Mouse (Mus musculus) adrenal gland, postnatal 36 days (tissue): Measurements from ENCODE around the gene Scn5a. TPM values are rescaled to one million over a fixed set of nuclear protein-coding genes. Genes with fewer than 3 reads are reported as not detected.

Experiments used
- DNase-seq, 2 experiments: peaks; one replicate each; pipeline ENCODE4 v3.0.0; 2021; ENCODE audit warnings: mixed read lengths in 1 of 2
- total RNA-seq, 2 experiments: library from RNA; stranded (reverse); gene quantifications; 2 replicates each; pipeline ENCODE4 v1.2.3; 2021

Gene Scn5a
- total RNA-seq, 2 experiments from 2014 or later: 0.10 TPM

GRCm38 (mm10) chr9:119504981-119505658, 73.7 kb downstream of the Scn5a start:
- DNase-seq: no peak

- no peak for DNase-seq
Observed at GRCm38 (mm10) chr9:119503613-119504012, 75.2 kb downstream of the Scn5a start.

- no peak for DNase-seq
Observed at GRCm38 (mm10) chr9:119498885-119499284, 79.9 kb downstream of the Scn5a start.

GRCm38 (mm10) chr9:119498247-119498607, 80.6 kb downstream of the Scn5a start:
- no peak for DNase-seq

- DNase-seq: no peak
Observed at GRCm38 (mm10) chr9:119497546-119498246, 81.1 kb downstream of the Scn5a start.

- no peak for DNase-seq
Observed at GRCm38 (mm10) chr9:119496960-119497359, 81.9 kb downstream of the Scn5a start.

- DNase-seq: peak in 1 of 2 experiments; percentile 26
Observed at GRCm38 (mm10) chr9:119496354-119496753, 82.5 kb downstream of the Scn5a start.

- DNase-seq: no peak
Observed at GRCm38 (mm10) chr9:119484868-119485267, 93.9 kb downstream of the Scn5a start.

- no peak for DNase-seq
Observed at GRCm38 (mm10) chr9:119484420-119484819, 94.4 kb downstream of the Scn5a start.

- peak; percentile 31 to 48 for DNase-seq
Observed at GRCm38 (mm10) chr9:119483554-119484353, 95.1 kb downstream of the Scn5a start.

- DNase-seq: no peak
Observed at GRCm38 (mm10) chr9:119481612-119482011, 97.2 kb downstream of the Scn5a start.

- peak; percentile 78 to 82 for DNase-seq
Observed at GRCm38 (mm10) chr9:119479297-119479696, 99.5 kb downstream of the Scn5a start.

GRCm38 (mm10) chr9:119478345-119478744, 100.5 kb downstream of the Scn5a start:
- no peak for DNase-seq

GRCm38 (mm10) chr9:119477754-119478153, 101.1 kb downstream of the Scn5a start:
- DNase-seq: no peak

- no peak for DNase-seq
Observed at GRCm38 (mm10) chr9:119474717-119475611, 103.9 kb downstream of the Scn5a start.

GRCm38 (mm10) chr9:119473608-119474164, 105.1 kb downstream of the Scn5a start:
- DNase-seq: no peak

- peak in 1 of 2 experiments; percentile 17 for DNase-seq
Observed at GRCm38 (mm10) chr9:119473011-119473410, 105.8 kb downstream of the Scn5a start.

GRCm38 (mm10) chr9:119472412-119472918, 106.4 kb downstream of the Scn5a start:
- no peak for DNase-seq

- no peak for DNase-seq
Observed at GRCm38 (mm10) chr9:119469691-119470353, 109.0 kb downstream of the Scn5a start.

- peak; percentile 50 to 52 for DNase-seq
Observed at GRCm38 (mm10) chr9:119465595-119465994, 113.2 kb downstream of the Scn5a start.

- DNase-seq: no peak
Observed at GRCm38 (mm10) chr9:119465056-119465455, 113.8 kb downstream of the Scn5a start.
